22 mouse cellular contexts compared by ENCODE assay signal in genomic region chr3:37328489-37328888, GRCm38 (mm10). TPM values are rescaled to one million over a fixed set of nuclear protein-coding genes. Genes with fewer than 3 reads are reported as not detected.
"Had no signal": no experiment of that assay in that cellular context is flagged by ENCODE, and none has a peak within 500 bp of the region (broad histone marks: within the 10 kb centered on the region; RNA-seq: fewer than 3 reads in every experiment).

No protein-coding gene starts in this region.

- ATAC-seq: intestine, postnatal 0 days; midbrain, embryonic 15.5 days had no signal

- H3K4me2 ChIP-seq: limb, embryonic 12.5 days; liver, embryonic 13.5 days; lung, embryonic 14.5 days; midbrain, embryonic 12.5 days; midbrain, embryonic 15.5 days; neural tube, embryonic 12.5 days; neural tube, embryonic 15.5 days had no signal

- H3K4me1 ChIP-seq: limb, embryonic 12.5 days; midbrain, embryonic 12.5 days; midbrain, embryonic 15.5 days; neural tube, embryonic 12.5 days; neural tube, embryonic 15.5 days had no signal

- H3K27ac ChIP-seq: kidney, postnatal 0 days; layer of hippocampus, adult 2 months; limb, embryonic 12.5 days; liver, embryonic 13.5 days; macrophage; midbrain, embryonic 12.5 days; midbrain, embryonic 15.5 days; neural tube, embryonic 12.5 days; neural tube, embryonic 15.5 days; stomach, postnatal 0 days had no signal

- H3K4me3 ChIP-seq: layer of hippocampus, adult 2 months; limb, embryonic 12.5 days; liver, embryonic 13.5 days; midbrain, embryonic 12.5 days; midbrain, embryonic 15.5 days; neural tube, embryonic 12.5 days; neural tube, embryonic 15.5 days had no signal

- H3K27me3 ChIP-seq: limb, embryonic 12.5 days; liver, embryonic 13.5 days; midbrain, embryonic 12.5 days; midbrain, embryonic 15.5 days; neural tube, embryonic 12.5 days; neural tube, embryonic 15.5 days had no signal

- H3K36me3 ChIP-seq: limb, embryonic 12.5 days; liver, embryonic 13.5 days; midbrain, embryonic 12.5 days; midbrain, embryonic 15.5 days; neural tube, embryonic 12.5 days; neural tube, embryonic 15.5 days had no signal

- H3K9ac ChIP-seq: limb, embryonic 12.5 days; liver, embryonic 13.5 days; lung, embryonic 14.5 days; midbrain, embryonic 12.5 days; midbrain, embryonic 15.5 days; neural tube, embryonic 12.5 days; neural tube, embryonic 15.5 days had no signal

- DNase-seq: kidney, adult 2 months; kidney, postnatal 25 days; layer of hippocampus, adult 9-11 months; liver, embryonic 13.5 days; lung, embryonic 14.5 days; lung, postnatal 14 days; right cerebral cortex, adult 18-20 months; right cerebral cortex, postnatal 14 days; right cerebral cortex, postnatal 4 days; thymus, postnatal 36 days had no signal

- H3K9me3 ChIP-seq: limb, embryonic 12.5 days; liver, embryonic 13.5 days; midbrain, embryonic 12.5 days; midbrain, embryonic 15.5 days; neural tube, embryonic 12.5 days; neural tube, embryonic 15.5 days had no signal

RNA-seq across cellular contexts. Expression of gene Cetn4, which starts 16.0 kb away (rescaled TPM):
- polyA plus RNA-seq: liver, adult 2 months had no signal

RNA-seq across cellular contexts. Expression of gene Fgf2, which starts 19.7 kb away (rescaled TPM):
- total RNA-seq: megakaryocyte, adult 5-6 weeks had no signal
- polyA plus RNA-seq: macrophage had no signal
